Mouse (Mus musculus): Measurements from ENCODE around the gene Mrgbp. TPM values are rescaled to one million over a fixed set of nuclear protein-coding genes. Genes with fewer than 3 reads are reported as not detected.

The Mrgbp gene
- total RNA-seq (2021): 10 to 100 TPM in 1 of 2 experiments, 1 to 10 TPM in 1; 7.5 to 10.4 TPM
- long read RNA-seq, experiment 1, partial matches to known transcripts: 6 of 11 reads
- long read RNA-seq, experiment 1, other reads (novel, unspliced or antisense): 1 of 11 reads
- long read RNA-seq, experiment 2, transcript Mrgbp-201 (5 exons, 1,510 nt): major isoform, 6 of 9 reads
- long read RNA-seq, experiment 2, partial matches to known transcripts: 0 of 9 reads
- long read RNA-seq, experiment 2, other reads (novel, unspliced or antisense): 2 of 9 reads

DNA sequence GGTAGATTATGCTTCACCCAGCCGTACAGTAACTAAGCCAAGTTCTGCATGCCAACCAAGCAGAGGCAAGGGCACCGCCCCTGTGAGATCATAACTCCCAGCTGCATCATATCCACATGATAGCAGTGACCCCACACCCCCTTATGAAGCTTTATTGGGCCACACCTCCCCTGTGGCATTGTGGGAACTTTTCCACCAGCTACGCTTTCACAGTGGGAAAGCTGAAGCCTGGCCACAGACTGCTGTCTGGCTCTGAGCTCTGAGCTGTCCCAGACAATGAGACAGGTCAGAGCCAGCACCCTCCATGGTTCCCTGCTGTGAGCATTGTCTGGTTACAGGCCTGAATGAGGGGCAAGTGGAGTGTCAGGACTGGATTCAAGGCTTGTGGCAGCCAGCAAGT is at the start of gene Mrgbp:
Gene Mrgbp, plus strand, starts transcription at position 303 of the 400 bp plus-strand sequence.
- DNase-seq: no peak

DNA sequence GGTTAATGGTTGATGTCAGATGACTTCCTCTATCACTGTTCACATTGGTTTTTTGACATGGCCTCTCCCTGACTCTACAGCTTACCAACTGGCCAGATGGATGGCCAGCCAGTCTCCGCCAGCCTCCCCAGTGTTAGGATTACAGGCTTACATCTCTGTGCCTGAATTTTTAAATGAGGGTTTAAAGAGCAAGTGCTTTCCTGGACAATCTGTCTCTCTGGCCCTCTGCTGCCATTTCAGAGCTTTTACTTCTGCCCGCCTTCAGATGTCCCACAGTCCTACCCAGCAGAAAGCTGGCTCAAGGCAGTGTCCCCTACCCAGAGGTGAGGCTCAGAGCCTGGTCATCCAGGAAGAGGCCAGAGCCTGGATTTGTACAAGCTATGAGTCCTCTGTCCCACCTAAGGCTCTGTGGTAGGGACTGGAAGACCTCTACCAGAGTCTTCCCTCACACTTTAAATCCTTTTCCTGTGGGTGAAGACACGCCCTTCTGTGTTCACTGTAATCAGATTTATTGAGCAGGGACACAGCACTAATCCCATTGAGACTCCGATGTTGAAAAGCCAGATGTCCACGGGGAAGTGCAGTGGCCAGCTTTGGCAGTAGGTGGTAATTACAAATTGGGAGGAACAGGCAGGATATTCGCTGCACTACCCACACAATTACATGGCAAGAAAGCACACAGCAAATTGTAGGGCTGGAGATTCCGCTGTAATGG is 49.3 kb upstream of the Mrgbp start:
- DNase-seq: no peak

DNA sequence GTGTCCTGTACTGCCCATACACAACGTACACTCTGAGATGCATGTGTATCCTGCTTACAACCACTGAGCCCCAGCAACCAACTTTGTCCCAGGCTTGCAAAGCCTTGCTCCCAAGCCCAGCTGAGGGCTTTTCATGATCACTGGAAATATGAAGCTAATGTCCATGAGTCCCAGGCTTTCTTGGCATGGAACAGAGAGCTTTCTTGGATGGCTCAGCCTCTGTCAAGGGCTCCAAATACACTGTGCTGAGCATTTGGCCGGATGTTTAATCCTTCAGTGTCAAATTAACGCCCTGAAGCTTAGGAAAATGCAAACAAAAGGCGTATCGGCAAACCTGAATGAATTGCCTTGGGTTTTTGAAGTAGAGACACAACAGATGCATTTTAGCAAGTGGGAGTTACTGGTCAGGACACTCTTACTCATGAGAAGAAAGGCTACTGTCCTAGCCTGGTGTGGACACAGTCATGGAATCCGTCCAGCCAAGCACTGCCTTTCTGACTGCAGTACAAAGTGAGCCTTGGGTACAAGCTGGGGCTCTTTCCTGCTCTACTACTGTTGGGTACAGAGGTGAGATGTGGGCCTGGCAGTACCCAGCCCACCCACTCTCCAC is 48.6 kb upstream of the Mrgbp start:
- DNase-seq: peak; percentile 34

DNA sequence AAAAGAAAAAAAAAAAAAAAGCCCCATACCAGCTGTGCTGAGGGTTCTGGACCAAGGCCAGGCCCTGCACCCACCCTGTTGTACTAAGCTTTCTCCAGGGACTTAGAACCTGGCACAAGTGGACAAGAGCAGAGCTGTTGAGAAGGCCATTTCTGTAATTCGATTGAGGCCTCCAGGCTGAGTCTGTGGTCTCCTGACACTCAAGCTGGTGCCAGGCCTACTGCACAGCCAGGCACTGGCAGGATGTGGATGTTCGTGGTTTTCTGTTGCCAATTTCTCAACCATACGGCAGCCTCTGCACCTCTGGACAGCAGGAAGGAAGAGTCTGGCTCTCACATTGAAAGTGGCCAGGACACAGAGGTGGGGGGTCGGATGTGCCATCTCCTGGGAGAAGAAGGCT is 47.9 kb upstream of the Mrgbp start:
- no peak for DNase-seq

DNA sequence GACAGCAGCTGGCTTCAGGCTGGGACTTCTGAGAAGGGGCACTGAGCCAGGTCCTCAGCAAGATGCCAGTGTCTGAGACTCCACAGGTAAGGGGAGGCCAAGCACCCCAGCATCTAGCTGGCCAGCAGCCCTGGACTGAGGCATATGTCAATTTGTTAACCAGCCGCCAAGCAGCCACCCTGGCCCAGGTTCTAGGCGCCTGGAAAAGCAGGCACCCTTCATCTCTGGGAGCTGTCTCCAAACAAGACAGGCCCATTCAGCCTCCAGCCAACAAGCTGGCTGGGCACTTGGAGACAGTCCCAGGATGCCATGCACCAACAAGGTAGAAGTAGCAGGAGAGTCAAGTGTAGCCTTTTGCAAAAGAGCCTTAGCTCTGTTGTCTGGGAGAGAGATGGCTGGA is 37.4 kb upstream of the Mrgbp start:
- no peak for DNase-seq

DNA sequence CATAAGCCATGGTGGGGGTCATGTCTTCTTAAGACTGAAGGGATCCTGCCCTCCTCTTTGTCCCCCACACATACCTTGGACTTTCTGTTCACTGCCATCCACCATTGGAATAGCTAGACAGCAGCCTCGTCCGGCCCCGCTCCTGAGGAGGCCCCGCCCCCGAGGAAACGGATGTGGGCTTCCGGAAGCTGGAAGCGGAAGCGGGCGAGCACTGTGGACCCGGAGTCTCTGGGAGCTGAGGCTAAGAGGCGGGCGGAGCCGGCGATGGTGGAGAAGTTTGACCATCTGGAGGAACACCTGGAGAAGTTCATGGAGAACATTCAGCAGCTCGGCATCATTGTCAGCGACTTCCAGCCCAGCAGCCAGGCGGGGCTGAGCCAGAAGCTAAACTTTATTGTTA is 36.1 kb upstream of the Mrgbp start:
- DNase-seq: no peak

DNA sequence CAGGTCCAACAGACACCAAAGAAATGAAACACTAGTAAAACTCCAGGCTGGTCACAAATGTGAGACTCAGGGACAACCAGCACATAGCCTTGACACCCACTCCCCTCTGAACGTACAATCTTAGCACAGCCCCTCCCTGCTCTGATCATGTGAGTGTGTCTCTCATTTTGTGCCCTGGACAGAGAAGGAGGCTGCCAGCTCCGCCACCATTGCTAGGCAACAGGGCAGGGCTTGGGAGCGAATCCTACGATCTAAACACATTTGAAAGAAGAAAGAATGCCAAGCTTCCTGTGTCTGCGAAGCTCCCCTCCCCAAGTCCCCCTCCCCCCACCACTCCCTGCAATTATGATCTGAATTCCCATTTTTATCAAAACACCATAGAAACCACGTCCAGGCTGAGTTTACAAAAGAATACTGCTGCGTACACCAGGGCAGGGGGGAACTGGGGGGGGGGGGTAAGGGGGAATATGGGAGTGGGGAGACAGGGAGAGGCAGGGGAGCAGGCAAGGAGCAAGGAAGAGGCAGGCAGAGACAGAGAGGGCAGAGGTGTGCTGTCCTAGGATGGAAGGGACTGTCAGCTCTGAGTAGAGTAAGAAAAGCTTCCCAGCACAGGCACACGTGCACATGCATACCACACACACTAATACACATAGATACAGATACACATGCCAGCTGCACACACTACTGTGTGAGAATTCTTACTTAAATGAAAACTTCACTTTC is 33.6 kb upstream of the Mrgbp start:
- no peak for DNase-seq

DNA sequence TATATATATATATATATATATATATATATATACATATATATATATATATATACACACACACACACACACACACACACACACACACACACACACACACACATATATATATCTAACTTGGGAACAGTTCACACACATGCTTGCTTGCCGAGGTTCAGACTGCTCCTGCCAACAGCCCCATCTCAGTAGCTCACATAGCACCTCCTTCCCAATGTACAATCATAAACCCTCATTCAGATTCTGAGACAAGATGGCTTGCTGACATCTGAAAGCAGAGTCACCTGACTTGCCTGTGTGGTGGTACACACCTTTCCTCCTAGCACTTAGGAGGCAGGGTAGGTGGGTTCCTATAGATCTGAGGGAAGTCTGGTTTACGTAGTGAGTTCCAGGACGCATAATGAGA is 28.8 kb upstream of the Mrgbp start:
- no peak for DNase-seq

DNA sequence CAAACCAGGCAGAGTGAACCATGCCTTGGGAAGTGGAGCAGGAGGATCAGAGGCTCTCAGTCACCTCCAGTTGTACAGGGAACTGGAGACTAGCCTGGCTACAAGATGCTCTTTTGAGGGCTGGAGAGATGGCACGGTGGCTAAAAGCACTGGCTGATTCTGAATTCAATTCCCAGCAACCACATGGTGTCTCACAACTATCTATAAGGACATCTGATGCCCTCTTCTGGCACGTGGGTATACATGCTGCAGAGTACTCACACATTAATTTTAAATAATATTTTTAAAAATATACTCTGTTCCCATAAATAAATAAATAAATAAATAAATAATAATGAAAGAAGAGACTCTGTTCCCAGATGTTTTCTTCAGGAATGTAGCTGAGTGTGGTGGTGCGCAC is 25.9 kb upstream of the Mrgbp start:
- no peak for DNase-seq

DNA sequence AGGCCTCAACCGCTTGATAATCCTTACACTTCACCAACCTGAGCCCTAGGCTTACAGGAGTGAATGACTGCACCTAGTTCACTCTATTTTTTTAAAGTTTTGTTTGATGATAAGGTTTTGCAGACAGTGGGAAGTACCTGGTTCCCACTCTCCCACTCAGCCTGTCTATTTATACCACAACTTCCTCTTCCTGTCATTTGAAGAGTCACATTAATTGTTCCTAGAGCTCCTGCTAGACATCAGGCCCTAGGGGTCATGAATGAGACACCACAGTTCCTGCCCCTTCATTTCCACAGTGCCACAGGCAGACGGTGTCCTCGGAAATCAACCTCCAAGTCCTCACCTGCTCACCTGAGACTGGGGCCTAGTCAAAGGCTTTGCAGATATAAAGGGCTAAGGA is 24.6 kb upstream of the Mrgbp start:
- no peak for DNase-seq

DNA sequence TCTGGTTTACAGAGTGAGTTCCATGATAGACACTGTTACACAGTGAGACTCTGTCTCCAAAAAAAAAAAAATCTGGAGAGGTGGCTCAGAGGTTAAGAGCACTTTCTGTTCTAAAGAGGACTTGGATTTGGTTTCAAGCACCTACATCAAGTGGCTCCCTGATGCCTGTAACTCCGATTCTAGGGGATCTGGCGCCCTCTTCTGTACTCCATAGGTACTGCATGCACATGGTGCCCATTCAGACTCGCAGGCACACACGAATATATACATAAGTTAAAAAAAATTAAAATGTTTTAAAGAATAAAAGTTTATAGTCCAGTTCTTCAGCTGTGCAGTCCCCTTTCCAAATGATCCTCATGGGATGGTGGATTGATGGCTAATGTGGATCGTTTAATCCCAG is 20.9 kb upstream of the Mrgbp start:
- no peak for DNase-seq

DNA sequence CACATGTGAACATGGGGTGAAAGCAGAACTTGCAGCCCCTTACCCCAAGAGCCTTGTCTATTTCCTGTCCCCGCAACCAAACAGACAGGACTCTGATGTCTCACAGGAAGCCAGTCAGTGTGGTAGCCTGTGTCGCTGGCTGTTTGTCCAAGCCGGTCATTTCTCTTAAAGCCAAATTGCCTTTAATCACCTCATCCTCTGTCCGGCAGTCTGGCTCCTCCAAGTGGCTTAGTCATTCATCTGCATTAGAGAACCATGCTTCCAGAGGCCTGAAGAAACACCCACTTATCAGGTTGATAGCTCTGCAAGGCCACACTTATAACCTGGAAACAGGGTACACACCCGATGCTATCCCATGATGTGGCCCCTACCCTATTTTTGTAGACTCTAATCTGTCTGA is 19.0 kb upstream of the Mrgbp start:
- no peak for DNase-seq

DNA sequence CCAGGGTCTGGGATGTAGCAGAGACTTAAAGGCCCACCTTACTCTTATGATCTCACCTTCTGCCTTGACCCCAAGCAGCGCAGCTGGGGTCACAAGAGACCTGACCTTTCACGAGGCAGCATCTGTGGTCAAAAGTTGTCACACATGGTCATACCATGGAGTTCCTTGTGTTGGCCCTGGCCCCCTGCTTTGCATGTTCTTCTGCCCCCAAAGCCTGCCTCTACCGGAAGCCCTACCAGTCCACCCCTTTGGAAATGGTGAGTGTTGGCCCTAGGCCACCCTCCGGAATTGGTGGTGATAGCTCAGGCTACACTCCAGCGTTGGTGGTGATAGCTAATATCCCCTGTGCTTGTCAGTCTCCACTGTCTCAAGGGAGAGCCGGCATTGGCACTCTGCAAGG is 17.8 kb upstream of the Mrgbp start:
- DNase-seq: no peak

DNA sequence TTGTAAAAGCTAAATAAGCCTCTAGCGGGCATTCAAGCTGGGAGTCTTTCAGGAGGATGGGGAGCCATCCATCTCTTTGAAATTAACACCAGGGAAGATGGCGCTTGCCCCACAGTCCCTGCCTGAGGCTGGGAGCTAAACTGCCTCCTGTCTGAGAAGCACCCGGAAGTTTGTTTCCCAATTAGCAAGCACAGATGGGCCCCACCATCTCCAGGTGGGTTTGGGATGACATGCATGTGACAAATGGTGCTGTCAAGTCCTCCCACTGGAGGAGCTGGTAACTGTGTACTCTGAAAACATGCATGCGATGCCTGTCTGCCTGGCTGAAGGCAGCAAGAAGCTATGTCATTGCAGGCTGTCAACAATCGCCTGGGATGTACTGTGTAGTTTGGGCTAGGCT is 17.3 kb upstream of the Mrgbp start:
- DNase-seq: no peak

DNA sequence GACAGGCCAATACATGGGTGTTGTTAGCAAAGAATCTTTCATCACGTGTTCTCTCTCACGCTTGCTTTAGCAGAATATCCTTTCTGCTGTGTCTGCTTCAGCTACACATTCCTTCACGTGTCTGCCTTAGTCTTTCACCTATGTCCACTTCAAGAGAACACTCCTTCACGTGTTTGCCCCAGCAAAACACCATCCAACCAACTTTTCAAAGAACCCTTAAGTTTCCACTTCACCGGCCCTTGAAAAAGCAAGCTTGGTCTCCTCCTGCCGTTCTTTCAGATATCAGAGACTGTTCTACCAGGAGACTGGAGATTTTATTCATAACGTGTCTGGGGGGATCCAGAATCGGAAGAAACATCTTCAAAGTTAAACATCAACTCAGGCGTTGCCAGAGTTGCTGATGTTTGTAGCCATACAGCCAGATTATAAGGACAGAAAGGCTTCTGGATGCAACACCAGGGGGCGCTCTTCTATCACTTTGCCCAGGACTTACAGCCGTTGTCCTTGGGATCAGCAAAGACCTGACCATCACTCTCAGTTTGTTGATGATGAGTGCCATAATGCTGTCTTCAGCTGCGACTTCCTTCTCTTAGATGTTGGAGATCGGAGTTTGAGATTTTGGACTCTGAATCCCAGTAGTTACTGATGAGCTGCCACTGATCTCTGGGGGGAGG is 14.7 kb upstream of the Mrgbp start:
- peak; percentile 62 for DNase-seq

DNA sequence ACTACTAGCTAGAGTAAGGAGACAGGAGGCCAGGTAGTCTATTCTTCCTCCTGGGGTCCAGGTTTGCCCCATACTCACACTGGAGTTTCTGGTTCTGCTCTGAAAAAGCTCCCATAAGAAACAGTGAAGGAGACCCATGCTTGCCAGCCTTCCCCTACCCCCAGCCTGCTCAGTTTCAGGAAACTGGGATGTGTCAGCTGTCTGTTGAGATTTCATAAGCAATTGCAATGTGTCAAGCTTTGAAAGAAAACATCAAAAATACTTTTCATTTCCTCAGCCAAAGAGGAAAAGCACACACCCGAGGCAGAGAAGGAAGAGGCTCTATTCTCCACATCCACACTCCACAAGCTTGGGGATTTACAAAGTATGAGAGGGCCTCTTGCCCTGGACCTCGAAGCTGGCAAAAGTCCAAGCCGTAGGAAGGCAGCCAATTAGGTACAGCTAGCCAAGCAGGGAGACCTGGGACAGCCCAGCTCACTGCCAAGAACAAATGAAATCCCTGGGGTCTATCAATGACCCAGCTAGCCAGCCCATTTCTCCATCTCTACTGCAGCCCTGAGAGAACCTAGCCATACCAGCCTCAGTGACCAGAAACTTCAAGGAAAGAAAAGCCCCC is 12.0 kb upstream of the Mrgbp start:
- peak; percentile 50 for DNase-seq

DNA sequence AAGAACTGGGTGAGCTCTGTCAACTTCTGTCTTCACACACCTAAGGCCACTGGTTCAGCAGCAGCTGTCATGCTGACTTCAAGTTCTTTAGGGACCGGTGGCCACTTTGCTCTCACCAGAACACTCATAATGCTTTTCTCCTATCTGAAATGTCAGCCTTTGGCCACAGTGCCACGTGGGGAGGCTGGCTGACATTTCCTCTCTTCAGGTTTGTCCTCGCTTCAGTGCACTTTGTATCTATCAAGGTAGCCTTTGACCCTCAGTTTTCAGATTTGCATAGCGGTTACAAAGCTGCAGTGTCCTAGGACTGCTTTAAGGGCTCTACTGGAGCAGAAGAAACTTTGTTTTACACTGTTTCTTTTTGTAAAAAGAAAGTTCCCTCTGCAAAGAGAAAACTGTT is 4.6 kb upstream of the Mrgbp start:
- DNase-seq: no peak

DNA sequence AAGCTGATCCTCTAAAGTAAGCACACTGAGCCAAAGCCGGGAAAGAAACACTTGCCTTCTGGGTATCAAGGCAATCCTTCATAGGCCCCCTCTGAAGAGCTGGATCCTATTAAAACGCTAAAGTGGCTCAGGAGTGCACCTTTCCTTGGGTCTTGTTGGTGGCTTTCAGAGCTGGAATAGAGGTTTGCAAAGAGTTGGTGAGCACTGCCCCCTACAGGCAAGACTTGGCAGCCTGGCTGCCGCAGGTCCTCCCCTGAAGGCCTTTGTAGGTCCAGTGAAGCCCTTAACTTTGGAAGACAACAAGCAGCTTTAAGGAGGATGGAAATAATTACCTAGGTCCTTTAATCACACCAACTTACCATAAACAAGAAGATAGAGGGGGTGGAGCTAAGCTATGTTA is 2.4 kb upstream of the Mrgbp start:
- DNase-seq: peak; percentile 78

DNA sequence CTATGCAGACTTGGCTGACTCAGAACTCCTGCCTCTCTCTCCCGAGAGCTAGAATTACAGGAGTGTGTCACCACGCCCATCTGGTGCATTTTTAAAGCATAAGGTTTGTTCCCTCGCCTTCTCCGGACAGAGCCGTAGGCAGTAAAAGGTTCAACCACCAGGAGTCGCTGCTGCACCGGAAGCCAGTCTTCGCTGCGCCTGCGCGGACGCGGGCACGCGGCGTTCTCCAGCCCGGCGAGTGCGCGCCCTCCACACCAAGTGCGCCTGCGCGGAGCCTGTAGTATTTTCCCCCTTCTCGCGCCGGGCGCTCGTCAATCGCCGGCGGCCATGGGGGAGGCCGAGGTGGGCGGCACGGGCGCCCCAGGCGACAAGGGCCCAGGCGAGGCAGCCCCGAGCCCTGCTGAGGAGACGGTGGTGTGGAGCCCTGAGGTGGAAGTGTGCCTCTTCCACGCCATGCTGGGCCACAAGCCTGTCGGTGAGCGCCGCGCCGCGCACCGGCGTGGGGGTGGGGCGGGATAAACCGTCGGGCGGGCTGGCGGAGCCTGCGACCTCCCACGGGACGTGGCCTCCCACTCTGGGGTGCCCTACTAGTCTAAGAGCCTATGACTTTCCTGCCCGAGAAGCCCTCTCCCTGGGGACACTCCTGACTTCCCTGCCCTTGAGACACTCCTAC is 1.5 kb downstream of the Mrgbp start:
- DNase-seq: peak; percentile 99

DNA sequence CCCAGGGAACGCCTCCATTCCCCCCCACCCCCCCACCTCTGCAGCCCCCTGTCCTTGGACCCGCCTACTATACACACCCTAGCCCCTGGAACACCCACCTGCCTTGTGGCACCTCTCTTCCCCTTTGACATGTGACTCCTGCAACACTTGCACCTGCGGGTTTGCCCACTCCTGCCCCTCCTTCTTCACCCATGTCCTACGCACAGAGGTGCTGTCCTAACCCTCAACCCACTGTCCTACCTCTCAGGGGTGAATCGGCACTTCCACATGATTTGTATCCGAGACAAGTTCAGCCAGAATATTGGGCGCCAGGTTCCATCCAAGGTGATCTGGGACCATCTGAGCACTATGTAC is 2.0 kb downstream of the Mrgbp start:
- DNase-seq: no peak

DNA sequence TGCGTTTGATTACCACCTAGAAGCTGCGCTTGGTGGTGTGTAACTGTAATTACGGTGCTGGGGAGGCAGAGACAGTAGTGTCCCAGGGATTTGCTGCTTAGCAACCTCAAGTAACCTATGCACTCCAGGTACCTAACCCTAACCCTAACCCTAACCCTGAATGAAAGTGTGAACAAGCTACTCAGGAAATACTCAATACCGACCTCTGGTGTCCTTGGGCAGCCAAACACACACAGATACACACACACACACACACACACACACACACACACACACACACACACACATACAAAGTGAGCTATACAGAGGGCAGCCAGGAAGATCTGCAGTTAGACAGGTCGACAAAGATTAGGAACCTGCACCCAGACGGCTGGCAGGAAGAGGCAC is 7.6 kb downstream of the Mrgbp start:
- no peak for DNase-seq

Data from gastrocnemius, postnatal 10 days (tissue).